Mouse (Mus musculus) stomach, embryonic 15.5 days (tissue): ENCODE measurements around the gene Ikzf2. TPM values are rescaled to one million over a fixed set of nuclear protein-coding genes. Genes with fewer than 3 reads are reported as not detected.

Experiments
- ATAC-seq: fragments of 200-750 bp; cut with Nextera tagmentation; 2 replicates; pipeline ENCODE4 v1.8.0; 2017; ENCODE audit warnings: low read depth, moderate number of reproducible peaks, moderate TSS enrichment; ENCODE audit not compliant: insufficient read depth, low FRiP score
- H3K27ac ChIP-seq: fragments of 300-500 bp; sonication (generic); 2 replicates; pipeline ENCODE4 v1.5.1; 2015; ENCODE audit warnings: mild to moderate bottlenecking, inconsistent platforms
- H3K27me3 ChIP-seq: fragments of 300-500 bp; sonication (generic); replicated peaks from 2 replicates; pipeline ENCODE4 v1.6.1; 2015; ENCODE audit warnings: inconsistent platforms
- H3K36me3 ChIP-seq: fragments of 300-500 bp; sonication (generic); 2 replicates; pipeline ENCODE4 v1.6.1; 2015; ENCODE audit warnings: inconsistent platforms
- H3K4me1 ChIP-seq: fragments of 300-500 bp; sonication (generic); 2 replicates; pipeline ENCODE4 v1.6.1; 2015; ENCODE audit warnings: inconsistent platforms
- H3K4me2 ChIP-seq: fragments of 300-500 bp; sonication (generic); 2 replicates; pipeline ENCODE4 v1.6.1; 2015; ENCODE audit warnings: mild to moderate bottlenecking, inconsistent platforms
- H3K4me3 ChIP-seq: fragments of 300-500 bp; sonication (generic); replicated peaks from 2 replicates; pipeline ENCODE4 v1.5.1; 2015; ENCODE audit warnings: inconsistent platforms
- H3K9ac ChIP-seq: fragments of 300-500 bp; sonication (generic); 2 replicates; pipeline ENCODE4 v1.6.1; 2015; ENCODE audit warnings: inconsistent platforms
- H3K9me3 ChIP-seq: fragments of 300-500 bp; sonication (generic); 2 replicates; pipeline ENCODE4 v1.6.1; 2016; ENCODE audit warnings: inconsistent platforms
- WGBS: fragments of 180-500 bp; shearing (Covaris S2); methylation state at CpG from one replicate; pipeline ENCODE4 v1.1.7; 2015; 5-methylcytosine and 5-hydroxymethylcytosine counted together
- polyA plus RNA-seq: library from polyadenylated mRNA; unstranded; fragments of >200 nt; fragmentation: Nextera tagmentation; extraction: Ambion mirVana; gene quantifications from 2 replicates; pipeline ENCODE4 v1.2.1, GENCODE M21; 2015

Ikzf2 gene
- polyA plus RNA-seq, 1 experiment from 2014 or later = 7.1 TPM

DNA sequence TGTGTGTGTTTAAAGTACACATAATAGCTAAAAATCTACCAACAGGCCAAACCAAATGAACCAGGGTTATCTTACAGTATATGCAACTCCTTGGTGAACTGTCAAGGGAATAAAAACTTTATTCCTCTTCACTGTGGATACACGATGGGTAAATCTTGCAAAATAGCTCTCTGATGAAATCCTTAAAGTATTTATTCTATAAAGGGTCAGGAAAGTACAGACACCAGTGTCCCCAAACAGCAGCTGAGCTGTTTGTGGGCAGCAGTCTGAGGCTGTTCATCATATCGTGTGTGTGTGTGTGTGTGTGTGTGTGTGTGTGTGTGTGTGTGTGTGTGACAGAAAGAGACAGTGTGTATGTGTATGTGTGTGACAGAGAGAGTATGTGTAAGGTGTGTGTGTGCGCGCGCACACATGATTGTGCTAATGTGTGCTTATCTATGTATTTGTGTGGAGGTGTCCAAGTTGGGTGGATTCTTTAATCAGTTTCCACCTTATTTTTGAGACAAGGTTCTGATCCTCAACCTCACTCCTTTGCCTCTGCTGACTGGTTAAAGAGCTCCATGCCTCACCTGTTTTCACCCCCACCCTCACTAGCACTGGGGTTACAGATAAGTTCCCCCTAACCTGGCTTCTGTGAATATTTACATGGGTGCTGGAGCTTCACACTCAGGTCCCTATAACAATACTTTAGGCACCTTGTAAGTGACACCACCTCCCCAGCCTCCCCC lies 102.9 kb downstream of the Ikzf2 start:
- Histone ChIP-seq H3K4me1 (no peaks in the 10 kb centered on the region), H3K27me3 (no peaks in the 10 kb centered on the region), H3K36me3 (no peaks in the 10 kb centered on the region), H3K9ac (no peak overlapping the region), H3K4me2 (no peak overlapping the region), H3K27ac (no peak overlapping the region), H3K9me3 (no peaks in the 10 kb centered on the region), H3K4me3 (no peak overlapping the region)
- no peak for ATAC-seq
- 82% methylated on average over 5 of the region's 5 CpGs for WGBS

DNA sequence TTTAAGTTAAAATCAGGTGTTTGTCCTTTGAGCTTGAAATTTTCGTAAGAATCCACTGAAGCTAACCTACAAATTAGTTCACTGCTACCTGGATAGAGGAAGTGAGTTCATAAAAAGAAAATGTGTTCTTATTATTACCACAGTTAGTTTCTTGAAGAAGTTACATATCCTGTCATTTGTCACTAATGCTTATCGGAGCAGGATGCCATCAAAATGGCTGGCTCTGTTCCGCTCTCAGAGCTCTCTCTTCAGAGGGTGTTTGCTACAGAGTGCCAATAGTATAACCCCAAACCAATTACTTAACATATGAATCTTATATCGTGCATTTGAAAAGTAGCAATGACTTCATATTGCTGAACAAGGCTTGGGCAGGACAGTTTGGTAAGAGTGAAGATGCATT lies 108.1 kb downstream of the Ikzf2 start:
- Histone ChIP-seq H3K4me3 (no peak overlapping the region), H3K4me1 (no peaks in the 10 kb centered on the region), H3K27me3 (no peaks in the 10 kb centered on the region), H3K27ac (no peak overlapping the region), H3K4me2 (no peak overlapping the region), H3K9ac (no peak overlapping the region), H3K9me3 (no peaks in the 10 kb centered on the region), H3K36me3 (no peaks in the 10 kb centered on the region)
- 85% methylated on average over 4 of the region's 4 CpGs for WGBS
- ATAC-seq = no peak

DNA sequence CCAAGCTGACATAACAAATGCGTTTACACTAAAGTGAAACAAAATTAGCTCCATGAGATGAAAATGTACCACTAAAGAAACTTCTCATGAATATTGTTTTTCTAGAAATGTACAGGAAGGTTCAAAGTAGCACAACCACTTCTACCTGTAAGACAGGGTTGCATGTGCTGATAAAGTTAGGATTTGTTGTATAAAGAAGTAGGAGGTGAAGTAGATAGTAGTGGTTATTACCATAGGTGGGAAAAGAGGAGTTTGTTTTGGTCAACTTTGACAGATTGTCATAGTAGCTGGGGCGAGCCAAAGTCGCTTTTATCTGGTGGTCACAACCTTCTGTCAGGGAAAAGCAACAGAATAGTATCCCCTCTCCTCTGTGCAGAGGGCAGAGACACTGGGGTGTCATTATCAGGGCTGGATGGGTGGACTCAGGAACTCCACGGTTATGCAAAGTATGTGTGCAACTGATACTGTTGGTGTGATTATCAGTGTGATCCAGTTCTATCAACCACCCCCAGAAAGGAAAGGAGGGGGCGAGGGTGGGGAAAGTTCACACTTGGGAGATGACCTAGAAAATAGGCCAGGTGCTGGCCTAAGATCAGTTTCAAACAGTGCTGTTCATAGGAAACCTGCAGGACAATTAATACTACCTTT lies 127.5 kb downstream of the Ikzf2 start:
- 67% methylated on average over 5 of the region's 5 CpGs for WGBS
- ATAC-seq = peak; percentile 88; the same call in 1 of the 2 replicates

GRCm38 (mm10) chr1:69555636-69556151 lies 131.4 kb downstream of the Ikzf2 start:
- Histone ChIP-seq H3K27me3 (no peaks in the 10 kb centered on the region), H3K27ac (no peak overlapping the region), H3K36me3 (no peaks in the 10 kb centered on the region; the same call in 1 of the 2 replicates), H3K4me1 (no peaks in the 10 kb centered on the region), H3K4me2 (no peak overlapping the region), H3K9ac (no peak overlapping the region), H3K4me3 (no peak overlapping the region), H3K9me3 (no peaks in the 10 kb centered on the region)
- no peak for ATAC-seq
- 86% methylated on average over 5 of the region's 5 CpGs for WGBS

More for the DNA sequence above, 127.5 kb downstream of the Ikzf2 start:
- Histone ChIP-seq H3K36me3 (no peaks in the 10 kb centered on the region), H3K27me3 (no peaks in the 10 kb centered on the region), H3K9me3 (no peaks in the 10 kb centered on the region), H3K4me3 (no peak overlapping the region), H3K4me2 (no peak overlapping the region), H3K4me1 (no peaks in the 10 kb centered on the region), H3K9ac (no peak overlapping the region), H3K27ac (no peak overlapping the region)

- Histone ChIP-seq H3K4me3 (no peak overlapping the region), H3K9ac (no peak overlapping the region), H3K4me2 (no peak overlapping the region), H3K27ac (no peak overlapping the region), H3K4me1 (no peaks in the 10 kb centered on the region), H3K27me3 (no peaks in the 10 kb centered on the region), H3K9me3 (no peaks in the 10 kb centered on the region), H3K36me3 (no peaks in the 10 kb centered on the region; the same call in 1 of the 2 replicates)
- 89% methylated on average over 4 of the region's 4 CpGs for WGBS
- no peak for ATAC-seq
Observed at GRCm38 (mm10) chr1:69549987-69550386, 137.1 kb downstream of the Ikzf2 start.

- no peak for ATAC-seq
- WGBS = 98% methylated on average over 1 of the region's 1 CpGs
- no peaks in the 10 kb centered on the region for H3K4me1 ChIP-seq
- no peak overlapping the region for H3K27ac ChIP-seq
- H3K27me3 ChIP-seq = no peaks in the 10 kb centered on the region
- H3K9me3 ChIP-seq = no peaks in the 10 kb centered on the region
- H3K36me3 ChIP-seq = no peaks in the 10 kb centered on the region
- H3K4me2 ChIP-seq = no peak overlapping the region
- H3K9ac ChIP-seq = no peak overlapping the region
- H3K4me3 ChIP-seq = no peak overlapping the region
Observed at GRCm38 (mm10) chr1:69545885-69546253, 141.2 kb downstream of the Ikzf2 start.

DNA sequence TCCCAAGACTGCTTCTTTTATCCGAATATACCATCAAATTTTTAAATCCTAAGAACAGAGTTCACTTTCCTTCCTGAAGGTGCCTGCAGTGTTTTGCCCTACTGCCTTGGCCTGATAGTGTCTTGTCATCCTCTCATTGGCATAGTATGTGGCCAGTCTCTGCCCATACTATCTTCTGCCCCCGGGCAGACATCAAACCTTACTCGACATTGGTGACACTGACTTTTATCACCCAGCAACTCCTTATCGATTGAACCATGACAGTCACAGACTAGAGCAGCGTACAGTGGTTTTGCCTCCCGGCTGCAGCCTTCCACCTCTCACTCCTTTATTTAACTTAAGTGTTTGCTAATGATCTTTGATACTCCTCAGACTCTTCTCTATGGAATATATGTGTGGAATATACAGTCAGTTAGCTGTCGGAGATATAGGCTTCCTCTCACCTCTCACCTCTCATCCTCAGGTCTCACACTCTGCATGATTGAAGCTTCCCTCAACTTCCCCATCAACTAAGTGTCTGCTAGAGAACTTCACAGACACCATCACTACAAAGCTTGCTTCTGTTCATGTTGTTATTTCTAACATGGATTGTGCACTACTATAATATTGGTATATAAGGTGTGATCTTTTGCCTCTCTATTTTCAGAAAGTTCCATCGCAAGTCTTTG lies 141.7 kb downstream of the Ikzf2 start:
- no peak overlapping the region for H3K27ac ChIP-seq
- no peaks in the 10 kb centered on the region for H3K4me1 ChIP-seq
- H3K4me3 ChIP-seq = no peak overlapping the region
- no peak overlapping the region for H3K9ac ChIP-seq
- WGBS = 87% methylated on average over 8 of the region's 8 CpGs
- H3K9me3 ChIP-seq = no peaks in the 10 kb centered on the region
- H3K4me2 ChIP-seq = no peak overlapping the region
- ATAC-seq = peak; percentile 80; the same call in 1 of the 2 replicates
- H3K27me3 ChIP-seq = no peaks in the 10 kb centered on the region
- no peaks in the 10 kb centered on the region for H3K36me3 ChIP-seq

DNA sequence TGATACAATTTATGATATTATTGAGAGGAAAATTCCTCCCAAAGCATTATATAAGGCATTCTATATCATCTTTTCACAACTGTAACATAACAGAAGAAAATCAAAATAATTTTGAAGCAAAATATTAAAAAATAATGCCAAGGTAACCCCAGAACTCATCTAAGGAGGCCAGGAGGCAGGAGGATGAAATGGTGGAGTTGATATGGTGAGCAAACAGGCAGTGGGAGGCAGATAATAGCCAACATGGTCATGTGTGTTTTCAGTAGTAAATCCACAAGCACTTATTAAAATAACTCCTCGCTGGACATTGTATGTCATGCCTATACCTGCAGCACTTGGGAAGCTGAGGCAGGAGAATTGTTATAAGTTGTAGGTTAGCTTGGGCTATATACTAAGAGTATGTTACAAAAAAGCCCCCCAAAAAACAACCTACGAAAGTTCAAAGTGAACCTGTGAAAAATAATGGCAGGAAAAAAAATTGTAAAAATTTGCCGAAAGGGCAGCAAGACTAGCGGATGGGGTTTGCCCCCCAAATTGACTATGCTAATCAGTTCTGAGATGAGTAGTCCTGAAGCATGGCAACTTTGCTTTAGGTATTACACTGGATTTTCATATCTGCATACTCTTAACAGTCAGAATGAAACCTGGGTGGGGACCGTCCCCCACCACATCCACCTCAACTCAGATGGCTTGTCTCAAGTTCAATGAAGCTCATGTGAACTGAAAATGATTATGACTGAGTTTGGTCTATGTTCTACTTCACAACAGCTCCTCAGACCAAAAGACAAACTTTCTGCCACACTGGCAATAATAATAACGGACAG lies 143.1 kb downstream of the Ikzf2 start:
- ATAC-seq = no peak
- Histone ChIP-seq H3K27ac (no peak overlapping the region), H3K36me3 (no peaks in the 10 kb centered on the region), H3K9me3 (no peaks in the 10 kb centered on the region), H3K4me2 (no peak overlapping the region), H3K27me3 (no peaks in the 10 kb centered on the region), H3K4me3 (no peak overlapping the region), H3K4me1 (no peaks in the 10 kb centered on the region), H3K9ac (no peak overlapping the region)
- WGBS = 88% methylated on average over 6 of the region's 6 CpGs

DNA sequence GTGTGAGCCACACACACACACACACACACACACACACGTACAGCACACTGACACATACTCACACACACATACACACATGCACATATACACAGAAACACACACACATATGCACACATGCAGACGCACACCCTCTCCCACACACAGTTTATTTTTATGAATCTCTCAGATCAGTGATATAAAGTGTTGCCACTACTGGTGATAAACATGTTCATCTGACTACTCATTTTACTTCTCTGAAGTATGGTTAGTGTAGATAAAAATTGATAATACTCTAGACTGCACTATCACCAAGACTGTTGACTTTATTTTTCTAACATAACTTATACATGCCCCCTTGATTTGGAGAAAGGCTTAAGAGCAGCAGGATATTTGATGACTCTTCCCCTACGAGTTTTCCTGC lies 144.5 kb downstream of the Ikzf2 start:
- H3K36me3 ChIP-seq = no peaks in the 10 kb centered on the region
- WGBS = 68% methylated on average over 3 of the region's 3 CpGs
- H3K9me3 ChIP-seq = no peaks in the 10 kb centered on the region
- H3K4me3 ChIP-seq = no peak overlapping the region
- ATAC-seq = no peak
- H3K9ac ChIP-seq = no peak overlapping the region
- H3K4me1 ChIP-seq = no peaks in the 10 kb centered on the region
- H3K27ac ChIP-seq = no peak overlapping the region
- no peaks in the 10 kb centered on the region for H3K27me3 ChIP-seq
- H3K4me2 ChIP-seq = no peak overlapping the region

GRCm38 (mm10) chr1:69538663-69539062 lies 148.4 kb downstream of the Ikzf2 start:
- Histone ChIP-seq H3K4me1 (no peaks in the 10 kb centered on the region), H3K4me3 (no peak overlapping the region), H3K36me3 (no peaks in the 10 kb centered on the region), H3K27ac (no peak overlapping the region), H3K4me2 (no peak overlapping the region), H3K9me3 (no peaks in the 10 kb centered on the region), H3K9ac (no peak overlapping the region), H3K27me3 (no peaks in the 10 kb centered on the region)
- WGBS = 82% methylated on average over 7 of the region's 7 CpGs
- no peak for ATAC-seq

DNA sequence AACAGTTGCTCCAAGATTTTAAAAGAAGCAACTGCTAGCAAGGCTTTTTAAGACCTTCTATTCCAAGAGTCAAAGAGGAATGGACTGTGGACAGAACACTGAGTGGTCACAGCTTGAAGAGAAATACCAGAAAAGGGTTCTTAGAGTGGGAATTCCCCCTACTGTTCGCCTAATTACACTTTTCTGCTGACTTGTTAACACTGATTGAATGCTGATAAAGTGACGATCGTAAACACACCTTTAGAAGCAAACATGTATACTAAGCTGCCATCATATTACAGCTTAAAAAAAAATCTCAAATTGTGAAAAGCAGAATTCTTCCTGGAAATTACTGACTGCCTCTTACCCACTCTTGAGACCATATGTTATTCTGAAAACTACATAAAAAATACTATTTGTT lies 149.4 kb downstream of the Ikzf2 start:
- Histone ChIP-seq H3K9ac (no peak overlapping the region), H3K9me3 (no peaks in the 10 kb centered on the region), H3K36me3 (no peaks in the 10 kb centered on the region), H3K4me2 (no peak overlapping the region), H3K4me1 (no peaks in the 10 kb centered on the region), H3K27me3 (no peaks in the 10 kb centered on the region), H3K4me3 (no peak overlapping the region), H3K27ac (no peak overlapping the region)
- WGBS = 61% methylated on average over 3 of the region's 3 CpGs
- ATAC-seq = no peak
